Mouse (Mus musculus): ENCODE measurements around the gene Bean1. TPM values are rescaled to one million over a fixed set of nuclear protein-coding genes. Genes with fewer than 3 reads are reported as not detected.

Bean1 gene
- total and polyA plus RNA-seq, 3 experiments: not detected

DNA sequence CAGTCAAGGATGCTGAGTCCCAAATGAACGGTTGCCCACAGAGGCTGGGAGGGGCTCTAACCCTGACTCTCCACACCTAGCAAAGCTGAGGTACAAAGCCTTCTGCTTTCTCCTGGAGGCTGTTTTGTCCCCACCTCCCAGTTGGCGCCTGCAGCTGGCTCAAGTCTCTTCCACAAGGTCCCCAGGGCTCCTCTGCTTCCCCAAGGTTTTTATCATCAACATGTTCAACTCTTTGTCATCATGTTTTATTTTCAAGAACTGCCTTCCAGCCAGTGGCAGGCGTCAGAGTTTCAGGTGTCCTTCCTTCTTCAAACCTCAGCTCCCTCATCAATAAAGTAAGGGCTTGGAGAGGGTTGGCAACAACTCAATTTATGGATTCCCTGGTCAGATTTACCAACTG is 781 bp upstream of the Bean1 start:
- Histone ChIP-seq H3K9ac (ENCODE audit: control insufficient read depth, low read depth, low read length, poor library complexity, severe bottlenecking) (no peak overlapping the region), H3K36me3 (ENCODE audit: control insufficient read depth in 1 of 2, insufficient read depth in 2 of 2, low read length in 2 of 2) (no peaks in the 10 kb centered on the region), H3K79me2 (ENCODE audit: control insufficient read depth, insufficient read depth, low read length, poor library complexity) (no peaks in the 10 kb centered on the region), H3K27ac (ENCODE audit: control insufficient read depth, low read depth, low read length) (no peak overlapping the region), H3K4me3 (ENCODE audit: control insufficient read depth in 1 of 2, insufficient read depth in 1 of 2, low read depth in 2 of 2, low read length in 2 of 2) (no peak overlapping the region), H3K9me3 (replicated peaks; ENCODE audit: insufficient read depth, low read length) (no peaks in the 10 kb centered on the region), H3K27me3 (ENCODE audit: control insufficient read depth in 1 of 2, insufficient read depth in 2 of 2, low read length in 2 of 2) (no peaks in the 10 kb centered on the region), H3K4me1 (ENCODE audit: control insufficient read depth in 1 of 2, insufficient read depth in 2 of 2, low read length in 2 of 2) (no peaks in the 10 kb centered on the region)
- DNase-seq (ENCODE audit: low read depth, low spot score): no peak
- no peak for TF ChIP-seq NRF1 (IDR thresholded peaks at IDR 0.05; ENCODE audit: insufficient read depth, low read depth, low read length, poor library complexity, severe bottlenecking)
- TF ChIP-seq MEF2A (IDR thresholded peaks at IDR 0.05; ENCODE audit: extremely low read depth, insufficient replicate concordance, low read depth, low read length, poor library complexity, severe bottlenecking): no peak
- no peak for TF ChIP-seq MAX (IDR thresholded peaks at IDR 0.05; ENCODE audit: low read length)
- no peak for TF ChIP-seq POLR2AphosphoS2 (IDR thresholded peaks at IDR 0.05; ENCODE audit: low read length)
- no peak for TF ChIP-seq RCOR1 (IDR thresholded peaks at IDR 0.05; ENCODE audit: low read depth, low read length)
- no peak for TF ChIP-seq SIN3A (IDR thresholded peaks at IDR 0.05; ENCODE audit: low read length)
- TF ChIP-seq ZNF384 (IDR thresholded peaks at IDR 0.05; ENCODE audit: low read depth, low read length): no peak
- no peak for TF ChIP-seq MYB (IDR thresholded peaks at IDR 0.05; ENCODE audit: low read depth, low read length)
- no peak for TF ChIP-seq NELFE (IDR thresholded peaks at IDR 0.05; ENCODE audit: low read depth, low read length)
- TF ChIP-seq TCF12 (IDR thresholded peaks at IDR 0.05; ENCODE audit: low read depth, low read length): no peak
- TF ChIP-seq GATA1 (IDR thresholded peaks at IDR 0.05; ENCODE audit: low read depth, low read length): no peak
- no peak for TF ChIP-seq USF1 (IDR thresholded peaks at IDR 0.05; ENCODE audit: low read depth, low read length)
- no peak for TF ChIP-seq POLR2AphosphoS5 (IDR thresholded peaks at IDR 0.05; ENCODE audit: borderline replicate concordance, low read depth, low read length)
- TF ChIP-seq ZC3H11A (IDR thresholded peaks at IDR 0.05; ENCODE audit: low read depth, low read length): no peak

DNA sequence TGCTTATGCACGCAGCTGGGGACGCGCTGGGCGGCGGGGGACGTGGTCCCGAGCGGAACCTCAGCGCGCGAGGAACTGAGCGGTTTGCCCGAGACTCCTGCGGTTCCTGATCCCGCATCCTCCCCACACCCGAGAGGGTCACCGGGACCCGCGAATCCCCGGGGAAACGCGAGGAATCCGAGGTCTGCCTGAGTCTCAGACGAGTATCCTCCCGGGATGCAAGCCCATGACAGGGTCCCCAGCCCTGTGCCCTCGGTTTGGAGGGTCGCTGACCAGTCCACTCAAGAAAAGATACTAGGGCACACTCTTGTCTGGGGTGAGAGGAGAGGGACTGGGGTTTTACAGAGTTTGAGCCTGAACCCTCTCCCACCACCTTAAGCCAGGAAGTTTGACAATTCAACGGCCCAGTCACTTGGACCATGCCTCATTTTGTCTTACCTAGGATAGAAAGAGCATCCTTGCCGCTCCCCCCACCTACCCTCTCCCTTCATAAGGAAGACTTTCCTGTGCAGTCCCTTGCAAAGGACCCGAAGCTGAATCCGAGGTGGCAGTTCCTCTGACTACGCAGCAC is 893 bp downstream of the Bean1 start:
- no peaks in the 10 kb centered on the region for H3K9me3 ChIP-seq (replicated peaks; ENCODE audit: insufficient read depth, low read length)
- H3K79me2 ChIP-seq (ENCODE audit: control insufficient read depth, insufficient read depth, low read length, poor library complexity): no peaks in the 10 kb centered on the region
- no peak for TF ChIP-seq TAL1 (IDR thresholded peaks at IDR 0.05; ENCODE audit: low read length)
- TF ChIP-seq ZNF384 (IDR thresholded peaks at IDR 0.05; ENCODE audit: low read depth, low read length): no peak
- no peak for TF ChIP-seq MEF2A (IDR thresholded peaks at IDR 0.05; ENCODE audit: extremely low read depth, insufficient replicate concordance, low read depth, low read length, poor library complexity, severe bottlenecking)
- TF ChIP-seq ETS1 (IDR thresholded peaks at IDR 0.05; ENCODE audit: low read depth, low read length): no peak
- TF ChIP-seq HCFC1 (IDR thresholded peaks at IDR 0.05; ENCODE audit: low read depth, low read length): no peak
- TF ChIP-seq POLR2AphosphoS5 (IDR thresholded peaks at IDR 0.05; ENCODE audit: borderline replicate concordance, low read depth, low read length): no peak
- TF ChIP-seq MXI1 (IDR thresholded peaks at IDR 0.05; ENCODE audit: low read depth, low read length): no peak
- no peak for TF ChIP-seq MYC (IDR thresholded peaks at IDR 0.05; ENCODE audit: low read depth, low read length)
- no peak for TF ChIP-seq ELF1 (IDR thresholded peaks at IDR 0.05; ENCODE audit: low read depth, low read length)
- TF ChIP-seq GABPA (IDR thresholded peaks at IDR 0.05; ENCODE audit: low read depth, low read length): no peak
- TF ChIP-seq TCF12 (IDR thresholded peaks at IDR 0.05; ENCODE audit: low read depth, low read length): no peak
- TF ChIP-seq RCOR1 (IDR thresholded peaks at IDR 0.05; ENCODE audit: low read depth, low read length): no peak
- TF ChIP-seq NELFE (IDR thresholded peaks at IDR 0.05; ENCODE audit: low read depth, low read length): no peak
- no peak for TF ChIP-seq MAZ (IDR thresholded peaks at IDR 0.05; ENCODE audit: low read depth, low read length)
- no peak overlapping the region for H3K27ac ChIP-seq (ENCODE audit: control insufficient read depth, low read depth, low read length)
- no peak for DNase-seq (ENCODE audit: low read depth, low spot score)
- no peaks in the 10 kb centered on the region for H3K36me3 ChIP-seq (ENCODE audit: control insufficient read depth in 1 of 2, insufficient read depth in 2 of 2, low read length in 2 of 2)
- no peak overlapping the region for H3K9ac ChIP-seq (ENCODE audit: control insufficient read depth, low read depth, low read length, poor library complexity, severe bottlenecking)
- no peak overlapping the region for H3K4me3 ChIP-seq (ENCODE audit: control insufficient read depth in 1 of 2, insufficient read depth in 1 of 2, low read depth in 2 of 2, low read length in 2 of 2)
- no peaks in the 10 kb centered on the region for H3K4me1 ChIP-seq (ENCODE audit: control insufficient read depth in 1 of 2, insufficient read depth in 2 of 2, low read length in 2 of 2)
- H3K27me3 ChIP-seq (ENCODE audit: control insufficient read depth in 1 of 2, insufficient read depth in 2 of 2, low read length in 2 of 2): no peaks in the 10 kb centered on the region
